Mouse (Mus musculus) liver, embryonic 14.5 days (tissue): ENCODE results near the gene Ngdn.

Source experiments
- CTCF ChIP-seq: IDR thresholded peaks from 2 replicates; pipeline ENCODE4 v1.5.1; 2016; ENCODE audit warnings: antibody characterized with exemption, low read depth, control low read depth
- EP300 ChIP-seq: IDR thresholded peaks from 2 replicates; pipeline ENCODE4 v1.6.1; 2016; ENCODE audit warnings: antibody characterized with exemption, low read depth

- TF ChIP-seq CTCF (no peak), EP300 (no peak)
Measured at GRCm38 (mm10) chr14:54981934-54982333, 33.3 kb upstream of the Ngdn start.
